Mouse (Mus musculus): ENCODE results near the gene Aptx. TPM values are rescaled to one million over a fixed set of nuclear protein-coding genes. Genes with fewer than 3 reads are reported as not detected.

Aptx gene
- polyA plus RNA-seq, 1 experiment from 2014 or later, result 51.5 TPM

DNA sequence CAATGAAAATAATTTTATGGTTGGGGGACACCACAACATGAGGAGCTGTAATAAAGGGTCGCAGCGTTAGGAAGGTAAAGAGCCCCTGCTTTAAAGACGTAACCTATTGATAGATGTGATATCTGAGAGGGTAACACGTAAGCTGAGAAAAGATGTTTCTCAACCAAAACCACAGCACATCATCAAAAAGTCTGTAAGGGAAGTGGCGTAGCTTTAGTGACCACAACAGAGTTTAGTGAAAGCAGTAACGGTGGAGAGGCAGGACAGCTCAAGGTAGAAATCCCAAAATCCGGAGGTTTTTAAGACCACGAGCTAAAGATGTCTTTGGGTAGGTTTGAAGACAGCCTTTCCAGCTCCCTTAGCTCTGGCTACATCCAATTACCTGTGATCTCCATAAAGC, 17.9 kb upstream of the Aptx start:
- Histone ChIP-seq H3K4me3 (ENCODE audit: low read depth, low read length) (no peak overlapping the region), H3K27me3 (ENCODE audit: control insufficient read depth, insufficient read depth, low read length) (no peaks in the 10 kb centered on the region), H3K36me3 (ENCODE audit: control insufficient read depth, insufficient read depth, low read length) (no peaks in the 10 kb centered on the region), H3K9me3 (ENCODE audit: control insufficient read depth, low read length) (no peaks in the 10 kb centered on the region), H3K4me2 (replicated peaks; ENCODE audit: low read depth, low read length) (no peak overlapping the region), H3K4me1 (replicated peaks; ENCODE audit: control insufficient read depth, insufficient read depth, low read length) (no peaks in the 10 kb centered on the region; the same call in 1 of the 2 replicates), H3K9ac (ENCODE audit: low read depth, low read length) (no peak overlapping the region), H3K27ac (ENCODE audit: low read depth, low read length) (no peak overlapping the region)
- WGBS, result 91% methylated on average over 8 of the region's 8 CpGs
- ATAC-seq (ENCODE audit: low FRiP score) (no peak), DNase-seq (ENCODE audit: low spot score) (no peak)

DNA sequence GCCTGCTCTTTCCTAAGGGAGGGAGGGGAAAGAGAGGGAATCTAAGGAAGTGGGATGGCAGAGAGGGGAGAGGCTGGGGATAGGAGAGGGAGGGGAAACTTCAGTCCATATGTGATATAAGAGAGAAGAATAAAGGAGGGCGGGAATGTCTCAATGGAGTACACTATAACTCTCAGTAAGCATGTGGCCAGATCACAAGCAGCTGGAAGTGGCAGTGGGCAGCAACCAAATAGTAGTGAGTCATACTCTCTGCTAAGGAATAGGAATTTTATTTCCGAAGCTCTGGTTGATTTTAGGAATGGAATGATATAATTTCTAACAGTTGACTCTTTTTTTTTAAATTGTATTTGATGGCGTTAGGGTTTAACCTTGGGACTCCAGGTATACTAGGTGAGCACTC, 14.1 kb upstream of the Aptx start:
- DNase-seq (ENCODE audit: low spot score), result no peak
- WGBS, result 93% methylated on average over 3 of the region's 3 CpGs
- no peak overlapping the region for H3K4me2 ChIP-seq (replicated peaks; ENCODE audit: low read depth, low read length)
- H3K9me3 ChIP-seq (ENCODE audit: control insufficient read depth, low read length), result no peaks in the 10 kb centered on the region
- H3K27me3 ChIP-seq (ENCODE audit: control insufficient read depth, insufficient read depth, low read length), result no peaks in the 10 kb centered on the region
- H3K4me3 ChIP-seq (ENCODE audit: low read depth, low read length), result no peak overlapping the region
- no peak for ATAC-seq (ENCODE audit: low FRiP score)
- H3K9ac ChIP-seq (ENCODE audit: low read depth, low read length), result no peak overlapping the region
- no peak overlapping the region for H3K27ac ChIP-seq (ENCODE audit: low read depth, low read length)
- no peaks in the 10 kb centered on the region for H3K4me1 ChIP-seq (replicated peaks; ENCODE audit: control insufficient read depth, insufficient read depth, low read length)
- H3K36me3 ChIP-seq (ENCODE audit: control insufficient read depth, insufficient read depth, low read length), result no peaks in the 10 kb centered on the region

DNA sequence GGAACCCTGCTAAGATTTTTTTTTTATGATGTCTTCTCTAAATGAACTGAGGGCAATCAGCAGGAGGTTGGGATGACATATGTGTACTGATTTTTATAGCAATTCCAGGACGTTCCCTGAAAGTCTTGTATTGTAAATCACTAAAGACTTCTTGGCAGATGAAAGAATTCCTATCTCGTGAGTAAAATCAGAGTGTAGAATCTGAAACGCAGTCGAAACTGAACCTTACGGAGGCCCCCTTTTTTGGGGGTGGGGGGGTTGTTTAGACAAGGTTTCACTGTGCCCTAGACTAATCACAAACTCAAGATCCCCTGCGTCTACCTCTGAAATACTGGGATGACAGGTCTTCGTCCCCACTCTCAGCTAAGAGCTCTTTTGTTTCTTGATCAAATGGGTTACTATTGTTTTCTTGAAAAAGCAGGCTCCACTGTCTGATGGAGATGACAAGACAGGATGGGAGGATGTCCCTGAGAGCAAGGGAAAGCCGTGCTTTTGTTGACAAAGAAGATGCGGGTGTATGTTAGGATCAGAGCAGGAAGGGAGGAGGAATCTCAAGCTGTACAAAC, 799 bp upstream of the Aptx start:
- Histone ChIP-seq H3K4me3 (ENCODE audit: low read depth, low read length) (peak overlapping the region; percentile 60), H3K9ac (ENCODE audit: low read depth, low read length) (peak overlapping the region; percentile 69), H3K9me3 (ENCODE audit: control insufficient read depth, low read length) (no peaks in the 10 kb centered on the region), H3K27ac (ENCODE audit: low read depth, low read length) (peak overlapping the region; percentile 90), H3K36me3 (ENCODE audit: control insufficient read depth, insufficient read depth, low read length) (no peaks in the 10 kb centered on the region), H3K27me3 (ENCODE audit: control insufficient read depth, insufficient read depth, low read length) (no peaks in the 10 kb centered on the region), H3K4me2 (replicated peaks; ENCODE audit: low read depth, low read length) (peak overlapping the region; percentile 74), H3K4me1 (replicated peaks; ENCODE audit: control insufficient read depth, insufficient read depth, low read length) (0 out of 2 replicates have a peak, but pooled peaks cover 3% of the 10 kb centered on the region)
- DNase-seq (ENCODE audit: low spot score), result peak; percentile 22
- WGBS, result 33% methylated on average over 9 of the region's 9 CpGs
- ATAC-seq (ENCODE audit: low FRiP score), result no peak

DNA sequence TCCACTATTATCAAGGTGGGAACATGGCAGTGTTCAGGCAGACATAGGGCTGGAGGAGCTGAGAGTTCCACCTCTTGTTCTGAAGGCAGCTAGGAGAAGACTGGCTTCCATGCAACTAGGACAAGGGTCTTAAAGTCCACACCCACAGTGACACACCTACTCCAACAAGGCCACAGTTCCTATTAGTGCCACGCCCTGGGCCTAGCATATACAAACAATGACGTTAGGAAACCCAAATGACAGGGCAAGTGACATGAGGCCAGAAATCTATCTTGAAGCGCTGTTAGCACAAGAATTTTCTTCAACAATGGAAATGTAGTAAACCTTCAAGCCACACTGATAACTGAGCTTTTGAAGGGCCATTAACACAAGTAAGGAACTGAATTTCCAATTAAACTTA, 1.2 kb downstream of the Aptx start:
- WGBS, result 93% methylated on average over 3 of the region's 3 CpGs
- ATAC-seq (ENCODE audit: low FRiP score), result no peak
- no peak for DNase-seq (ENCODE audit: low spot score)
- Histone ChIP-seq H3K9ac (ENCODE audit: low read depth, low read length) (no peak overlapping the region), H3K36me3 (ENCODE audit: control insufficient read depth, insufficient read depth, low read length) (no peaks in the 10 kb centered on the region), H3K27ac (ENCODE audit: low read depth, low read length) (no peak overlapping the region), H3K4me3 (ENCODE audit: low read depth, low read length) (peak overlapping the region; percentile 60), H3K4me2 (replicated peaks; ENCODE audit: low read depth, low read length) (peak overlapping the region; percentile 64), H3K27me3 (ENCODE audit: control insufficient read depth, insufficient read depth, low read length) (no peaks in the 10 kb centered on the region), H3K4me1 (replicated peaks; ENCODE audit: control insufficient read depth, insufficient read depth, low read length) (0 out of 2 replicates have a peak, but pooled peaks cover 3% of the 10 kb centered on the region), H3K9me3 (ENCODE audit: control insufficient read depth, low read length) (no peaks in the 10 kb centered on the region)

DNA sequence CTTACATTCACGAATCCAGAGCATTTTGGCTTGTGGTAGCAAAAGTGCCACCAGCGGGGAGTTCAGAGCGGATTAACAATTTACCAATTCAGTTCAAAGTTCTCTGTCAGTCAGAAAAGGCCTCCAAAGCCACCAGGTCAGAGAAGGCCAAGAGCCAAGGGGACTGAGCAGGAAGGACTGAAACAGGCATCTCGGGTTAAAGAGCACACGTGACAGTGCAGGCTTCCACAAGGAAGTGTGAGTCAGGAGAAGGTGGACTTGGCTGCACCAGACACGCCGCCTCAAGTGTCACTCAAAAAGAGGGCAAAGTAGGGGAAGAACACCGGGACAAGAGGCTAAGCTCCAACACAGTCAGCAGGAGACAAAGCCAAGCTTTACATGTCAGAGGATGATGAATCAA, 2.8 kb downstream of the Aptx start:
- no peaks in the 10 kb centered on the region for H3K9me3 ChIP-seq (ENCODE audit: control insufficient read depth, low read length)
- H3K4me3 ChIP-seq (ENCODE audit: low read depth, low read length), result no peak overlapping the region
- no peak overlapping the region for H3K4me2 ChIP-seq (replicated peaks; ENCODE audit: low read depth, low read length)
- no peak overlapping the region for H3K9ac ChIP-seq (ENCODE audit: low read depth, low read length)
- H3K4me1 ChIP-seq (replicated peaks; ENCODE audit: control insufficient read depth, insufficient read depth, low read length), result 0 out of 2 replicates have a peak, but pooled peaks cover 3% of the 10 kb centered on the region
- 83% methylated on average over 8 of the region's 8 CpGs for WGBS
- ATAC-seq (ENCODE audit: low FRiP score) (no peak), DNase-seq (ENCODE audit: low spot score) (no peak)
- no peaks in the 10 kb centered on the region for H3K27me3 ChIP-seq (ENCODE audit: control insufficient read depth, insufficient read depth, low read length)
- 0 out of 2 replicates have a peak, but pooled peaks cover 4% of the 10 kb centered on the region for H3K36me3 ChIP-seq (ENCODE audit: control insufficient read depth, insufficient read depth, low read length)
- H3K27ac ChIP-seq (ENCODE audit: low read depth, low read length), result no peak overlapping the region

DNA sequence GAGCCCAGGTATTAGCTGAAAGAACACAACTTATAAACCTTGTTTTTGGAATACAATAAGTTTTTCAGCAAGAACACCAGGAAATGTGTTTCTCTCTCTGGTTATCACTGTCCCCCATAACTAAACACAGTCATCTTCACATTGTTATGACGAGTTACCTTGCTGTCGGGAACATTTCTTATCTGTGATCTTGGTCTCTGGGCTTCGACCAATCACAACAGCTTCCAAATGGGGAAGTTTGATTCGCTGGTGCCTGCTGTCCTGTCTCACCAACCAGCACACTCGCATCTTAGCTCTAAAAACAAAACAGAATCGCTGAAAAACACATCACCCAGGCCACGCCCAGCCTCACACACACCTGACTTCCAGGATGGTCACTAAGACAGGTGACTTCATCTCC, 5.9 kb downstream of the Aptx start:
- H3K27ac ChIP-seq (ENCODE audit: low read depth, low read length), result no peak overlapping the region
- H3K4me3 ChIP-seq (ENCODE audit: low read depth, low read length), result no peak overlapping the region
- H3K27me3 ChIP-seq (ENCODE audit: control insufficient read depth, insufficient read depth, low read length), result no peaks in the 10 kb centered on the region
- no peak for DNase-seq (ENCODE audit: low spot score)
- no peak overlapping the region for H3K9ac ChIP-seq (ENCODE audit: low read depth, low read length)
- H3K4me2 ChIP-seq (replicated peaks; ENCODE audit: low read depth, low read length), result no peak overlapping the region
- no peaks in the 10 kb centered on the region for H3K9me3 ChIP-seq (ENCODE audit: control insufficient read depth, low read length)
- no peak for ATAC-seq (ENCODE audit: low FRiP score)
- H3K4me1 ChIP-seq (replicated peaks; ENCODE audit: control insufficient read depth, insufficient read depth, low read length), result no peaks in the 10 kb centered on the region
- H3K36me3 ChIP-seq (ENCODE audit: control insufficient read depth, insufficient read depth, low read length), result 0 out of 2 replicates have a peak, but pooled peaks cover 7% of the 10 kb centered on the region
- 83% methylated on average over 7 of the region's 7 CpGs for WGBS

DNA sequence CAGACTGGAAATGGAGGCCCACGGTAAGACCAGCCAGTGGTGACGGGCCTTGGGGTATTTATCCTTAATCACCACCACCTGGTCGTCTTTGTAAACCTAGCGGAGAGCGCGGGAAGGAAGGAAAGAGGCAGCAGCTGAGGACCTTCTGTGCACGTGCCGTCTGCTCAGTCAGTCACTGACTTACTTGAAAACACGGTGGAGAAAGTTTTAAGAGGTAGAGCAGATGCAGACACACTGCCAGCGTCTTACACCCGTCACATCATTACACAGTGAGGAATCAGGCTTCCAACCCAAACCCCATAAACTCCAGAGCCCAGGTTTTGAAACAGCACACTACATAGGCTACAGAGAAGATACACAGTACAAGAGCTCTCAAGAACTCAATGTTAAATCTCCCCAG, 11.9 kb downstream of the Aptx start:
- WGBS, result 90% methylated on average over 11 of the region's 11 CpGs
- H3K27me3 ChIP-seq (ENCODE audit: control insufficient read depth, insufficient read depth, low read length), result no peaks in the 10 kb centered on the region
- H3K4me3 ChIP-seq (ENCODE audit: low read depth, low read length), result no peak overlapping the region
- no peaks in the 10 kb centered on the region for H3K4me1 ChIP-seq (replicated peaks; ENCODE audit: control insufficient read depth, insufficient read depth, low read length)
- H3K27ac ChIP-seq (ENCODE audit: low read depth, low read length), result no peak overlapping the region
- 0 out of 2 replicates have a peak, but pooled peaks cover 7% of the 10 kb centered on the region for H3K36me3 ChIP-seq (ENCODE audit: control insufficient read depth, insufficient read depth, low read length)
- H3K4me2 ChIP-seq (replicated peaks; ENCODE audit: low read depth, low read length), result no peak overlapping the region
- H3K9ac ChIP-seq (ENCODE audit: low read depth, low read length), result no peak overlapping the region
- DNase-seq (ENCODE audit: low spot score) (no peak), ATAC-seq (ENCODE audit: low FRiP score) (no peak)
- no peaks in the 10 kb centered on the region for H3K9me3 ChIP-seq (ENCODE audit: control insufficient read depth, low read length)

DNA sequence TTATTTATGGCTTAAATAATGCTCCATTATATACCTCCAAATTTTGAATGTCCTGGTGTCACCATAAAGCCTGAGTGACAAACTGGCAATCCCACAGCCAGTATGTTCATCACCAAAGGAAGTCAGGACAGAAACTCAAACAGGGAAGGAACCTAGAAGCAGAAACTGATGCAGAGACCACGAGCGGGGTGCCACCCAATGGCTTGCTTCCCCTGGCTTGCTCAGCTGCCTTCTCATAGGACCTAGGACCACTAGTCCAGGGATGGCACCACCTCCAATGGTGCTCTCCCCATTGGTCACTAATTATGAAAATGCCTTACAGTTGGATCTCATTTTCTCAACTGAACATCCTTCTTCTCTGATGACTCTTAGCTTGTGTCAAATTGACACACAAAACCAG, 19.7 kb downstream of the Aptx start:
- no peaks in the 10 kb centered on the region for H3K36me3 ChIP-seq (ENCODE audit: control insufficient read depth, insufficient read depth, low read length)

DNA sequence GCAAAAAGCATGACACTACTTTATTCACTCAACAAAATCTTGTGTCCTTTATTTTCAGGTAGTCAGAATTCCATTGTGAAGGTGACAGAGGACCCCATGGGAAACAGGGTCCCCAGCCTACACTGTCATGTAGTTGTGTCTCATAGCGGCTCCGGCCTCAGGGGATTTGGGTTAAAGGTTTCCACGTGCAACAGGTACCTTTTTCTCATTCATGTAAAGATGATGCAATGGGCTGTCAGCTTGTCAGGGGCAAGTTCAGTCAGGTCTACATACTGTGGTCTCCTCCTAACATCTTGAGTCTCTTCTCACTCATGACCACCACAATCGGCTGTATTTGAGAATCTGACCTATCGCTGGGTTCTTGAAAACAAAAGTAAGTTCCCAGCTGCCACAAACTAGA, 20.6 kb downstream of the Aptx start:
- no peak overlapping the region for H3K4me2 ChIP-seq (replicated peaks; ENCODE audit: low read depth, low read length)
- no peaks in the 10 kb centered on the region for H3K27me3 ChIP-seq (ENCODE audit: control insufficient read depth, insufficient read depth, low read length)
- ATAC-seq (ENCODE audit: low FRiP score), result 0 out of 2 replicates have a peak, but pooled peaks have one; percentile 11
- WGBS, result 87% methylated on average over 5 of the region's 5 CpGs
- no peak overlapping the region for H3K27ac ChIP-seq (ENCODE audit: low read depth, low read length)
- H3K9ac ChIP-seq (ENCODE audit: low read depth, low read length), result no peak overlapping the region
- DNase-seq (ENCODE audit: low spot score), result no peak
- H3K9me3 ChIP-seq (ENCODE audit: control insufficient read depth, low read length), result no peaks in the 10 kb centered on the region
- no peak overlapping the region for H3K4me3 ChIP-seq (ENCODE audit: low read depth, low read length)
- no peaks in the 10 kb centered on the region for H3K36me3 ChIP-seq (ENCODE audit: control insufficient read depth, insufficient read depth, low read length)
- no peaks in the 10 kb centered on the region for H3K4me1 ChIP-seq (replicated peaks; ENCODE audit: control insufficient read depth, insufficient read depth, low read length)

More for the DNA sequence above, 19.7 kb downstream of the Aptx start:
- H3K4me1 ChIP-seq (replicated peaks; ENCODE audit: control insufficient read depth, insufficient read depth, low read length), result no peaks in the 10 kb centered on the region
- WGBS, result 93% methylated on average over 2 of the region's 2 CpGs
- H3K27ac ChIP-seq (ENCODE audit: low read depth, low read length), result no peak overlapping the region
- H3K9me3 ChIP-seq (ENCODE audit: control insufficient read depth, low read length), result no peaks in the 10 kb centered on the region
- H3K27me3 ChIP-seq (ENCODE audit: control insufficient read depth, insufficient read depth, low read length), result no peaks in the 10 kb centered on the region
- ATAC-seq (ENCODE audit: low FRiP score) (no peak), DNase-seq (ENCODE audit: low spot score) (no peak)
- no peak overlapping the region for H3K4me2 ChIP-seq (replicated peaks; ENCODE audit: low read depth, low read length)
- no peak overlapping the region for H3K9ac ChIP-seq (ENCODE audit: low read depth, low read length)
- H3K4me3 ChIP-seq (ENCODE audit: low read depth, low read length), result no peak overlapping the region

All from hindbrain, embryonic 11.5 days (tissue).